Mouse (Mus musculus) R1 (cell line): ENCODE results near the gene Myl9.

Experiments
- DNase-seq: peaks from one replicate; pipeline ENCODE4 v3.0.0-alpha.2; 2018; ENCODE audit warnings: low read depth, low spot score

The Myl9 gene

GRCm38 (mm10) chr2:156774738-156775454 lies at the start of gene Myl9:
Gene Myl9 (plus strand): TSS chr2:156775420.
- peak; percentile 74 for DNase-seq

- DNase-seq: peak; percentile 54
These were observed 48.9 kb upstream of the Myl9 start for GRCm38 (mm10) chr2:156726344-156726743.

- DNase-seq: no peak
These were observed 48.3 kb upstream of the Myl9 start for GRCm38 (mm10) chr2:156726878-156727277.

- DNase-seq: peak; percentile 55
These were observed 45.4 kb upstream of the Myl9 start for GRCm38 (mm10) chr2:156729537-156730469.

GRCm38 (mm10) chr2:156730501-156730921 lies 44.7 kb upstream of the Myl9 start:
- DNase-seq: peak; percentile 50

GRCm38 (mm10) chr2:156731592-156731991 lies 43.6 kb upstream of the Myl9 start:
- DNase-seq: no peak

- DNase-seq: no peak
These were observed 43.1 kb upstream of the Myl9 start for GRCm38 (mm10) chr2:156732109-156732508.

- no peak for DNase-seq
These were observed 39.4 kb upstream of the Myl9 start for GRCm38 (mm10) chr2:156735761-156736335.

GRCm38 (mm10) chr2:156736846-156737245 lies 38.4 kb upstream of the Myl9 start:
- no peak for DNase-seq

GRCm38 (mm10) chr2:156737976-156738375 lies 37.2 kb upstream of the Myl9 start:
- no peak for DNase-seq

- no peak for DNase-seq
These were observed 34.0 kb upstream of the Myl9 start for GRCm38 (mm10) chr2:156741265-156741664.

GRCm38 (mm10) chr2:156741998-156742397 lies 33.2 kb upstream of the Myl9 start:
- DNase-seq: no peak

GRCm38 (mm10) chr2:156743248-156743647 lies 32.0 kb upstream of the Myl9 start:
- no peak for DNase-seq

- DNase-seq: no peak
These were observed 30.8 kb upstream of the Myl9 start for GRCm38 (mm10) chr2:156744414-156744813.

- DNase-seq: no peak
These were observed 27.9 kb upstream of the Myl9 start for GRCm38 (mm10) chr2:156747315-156747714.

- DNase-seq: no peak
These were observed 25.5 kb upstream of the Myl9 start for GRCm38 (mm10) chr2:156749687-156750086.

GRCm38 (mm10) chr2:156756937-156757336 lies 18.3 kb upstream of the Myl9 start:
- no peak for DNase-seq

GRCm38 (mm10) chr2:156760843-156761505 lies 14.2 kb upstream of the Myl9 start:
- no peak for DNase-seq

- DNase-seq: no peak
These were observed 13.5 kb upstream of the Myl9 start for GRCm38 (mm10) chr2:156761521-156762278.

GRCm38 (mm10) chr2:156762499-156762898 lies 12.7 kb upstream of the Myl9 start:
- DNase-seq: no peak

GRCm38 (mm10) chr2:156763101-156763500 lies 12.1 kb upstream of the Myl9 start:
- no peak for DNase-seq
